Mouse (Mus musculus) hindbrain, embryonic 14.5 days (tissue): ENCODE results near the gene St6gal1. TPM values are rescaled to one million over a fixed set of nuclear protein-coding genes. Genes with fewer than 3 reads are reported as not detected.

Source experiments
- ATAC-seq: fragments of 200-750 bp; cut with Nextera tagmentation; 2 replicates; pipeline ENCODE4 v1.8.0; 2017; ENCODE audit warnings: moderate number of reproducible peaks, mild to moderate bottlenecking, moderate TSS enrichment, moderate library complexity; ENCODE audit not compliant: low FRiP score
- DNase-seq: peaks from one replicate; pipeline ENCODE4 v3.0.0-alpha.2; 2015; ENCODE audit warnings: low spot score
- H3K27ac ChIP-seq: fragments of 300-500 bp; sonication (generic); 2 replicates; pipeline ENCODE4 v1.5.1; 2014; ENCODE audit warnings: mild to moderate bottlenecking, moderate library complexity
- H3K27me3 ChIP-seq: fragments of 300-500 bp; sonication (generic); 2 replicates; pipeline ENCODE4 v1.6.1; 2014; ENCODE audit warnings: mild to moderate bottlenecking, low read length, mixed read lengths; ENCODE audit not compliant: control insufficient read depth, insufficient read depth
- H3K36me3 ChIP-seq: fragments of 300-500 bp; sonication (generic); replicated peaks from 2 replicates; pipeline ENCODE4 v1.6.1; 2014; ENCODE audit not compliant: control insufficient read depth, insufficient read depth
- H3K4me1 ChIP-seq: fragments of 300-500 bp; sonication (generic); replicated peaks from 2 replicates; pipeline ENCODE4 v1.6.1; 2014; ENCODE audit warnings: antibody characterized with exemption, low read length, mixed read lengths; ENCODE audit not compliant: control insufficient read depth, insufficient read depth
- H3K4me2 ChIP-seq: fragments of 300-500 bp; sonication (generic); replicated peaks from 2 replicates; pipeline ENCODE4 v1.6.1; 2014; ENCODE audit warnings: mild to moderate bottlenecking, moderate library complexity
- H3K4me3 ChIP-seq: fragments of 300-500 bp; sonication (generic); replicated peaks from 2 replicates; pipeline ENCODE4 v1.5.1; 2014; ENCODE audit warnings: mild to moderate bottlenecking, low read length
- H3K9ac ChIP-seq: fragments of 300-500 bp; sonication (generic); 2 replicates; pipeline ENCODE4 v1.6.1; 2014
- H3K9me3 ChIP-seq: fragments of 300-500 bp; sonication (generic); 2 replicates; pipeline ENCODE4 v1.6.1; 2016; ENCODE audit warnings: low read length; ENCODE audit not compliant: control insufficient read depth
- WGBS: fragments of 180-500 bp; shearing (Covaris S2); extraction: QIAGEN DNeasy Blood & Tissue Kit; methylation state at CpG from one replicate; pipeline ENCODE4 v1.1.7; 2014; 5-methylcytosine and 5-hydroxymethylcytosine counted together
- polyA plus RNA-seq: library from polyadenylated mRNA; unstranded; fragments of >200 nt; fragmentation: Nextera tagmentation; extraction: Ambion mirVana; gene quantifications from 2 replicates; pipeline ENCODE4 v1.2.1, GENCODE M21; 2014

The St6gal1 gene
- polyA plus RNA-seq, 1 experiment from 2014 or later = 30.6 TPM

- H3K9me3 ChIP-seq = no peaks in the 10 kb centered on the region
- no peak for DNase-seq
- H3K36me3 ChIP-seq = no peaks in the 10 kb centered on the region; the same call in 1 of the 2 replicates
- ATAC-seq = no peak
- H3K4me1 ChIP-seq = peaks cover 30% of the 10 kb centered on the region
- no peak overlapping the region for H3K9ac ChIP-seq
- no peaks in the 10 kb centered on the region for H3K27me3 ChIP-seq
- 71% methylated on average over 6 of the region's 6 CpGs for WGBS
- no peak overlapping the region for H3K4me2 ChIP-seq
- no peak overlapping the region for H3K27ac ChIP-seq
- H3K4me3 ChIP-seq = no peak overlapping the region
These were observed 49.5 kb downstream of the St6gal1 start for GRCm38 (mm10) chr16:23274005-23274404.

- WGBS = 74% methylated on average over 7 of the region's 7 CpGs
- ATAC-seq = no peak
These were observed 50.2 kb downstream of the St6gal1 start for GRCm38 (mm10) chr16:23274606-23275310.

DNA sequence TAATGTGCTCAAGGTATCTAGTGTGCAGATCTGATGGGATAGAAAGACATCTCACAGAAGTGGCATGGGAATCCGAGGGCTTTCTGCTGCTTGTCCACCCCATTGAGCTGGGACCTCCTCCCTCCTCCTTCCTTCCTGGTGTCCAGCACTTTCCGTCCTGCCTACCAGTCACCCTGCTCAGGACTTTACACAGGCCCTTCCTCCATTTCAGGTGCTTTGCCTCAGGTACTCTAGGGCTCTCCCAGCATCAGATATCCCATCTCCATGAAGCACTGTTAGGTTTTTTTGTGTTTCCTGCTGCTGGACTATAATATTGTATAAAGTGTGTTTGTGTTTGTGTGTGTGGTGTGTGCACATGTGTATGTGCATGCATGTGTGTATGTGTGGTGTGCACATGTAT is 51.1 kb downstream of the St6gal1 start:
- ATAC-seq = no peak
- WGBS = 89% methylated on average over 2 of the region's 2 CpGs
- DNase-seq = no peak
- no peak overlapping the region for H3K9ac ChIP-seq
- H3K4me1 ChIP-seq = peaks cover 17% of the 10 kb centered on the region; the same call in 1 of the 2 replicates
- no peak overlapping the region for H3K4me3 ChIP-seq
- no peaks in the 10 kb centered on the region for H3K36me3 ChIP-seq
- H3K27me3 ChIP-seq = no peaks in the 10 kb centered on the region
- no peak overlapping the region for H3K27ac ChIP-seq
- H3K9me3 ChIP-seq = no peaks in the 10 kb centered on the region
- no peak overlapping the region for H3K4me2 ChIP-seq

More at GRCm38 (mm10) chr16:23274606-23275310, 50.2 kb downstream of the St6gal1 start:
- Histone ChIP-seq H3K9ac (no peak overlapping the region), H3K4me3 (no peak overlapping the region), H3K4me1 (peaks cover 24% of the 10 kb centered on the region), H3K27ac (no peak overlapping the region), H3K27me3 (no peaks in the 10 kb centered on the region), H3K9me3 (no peaks in the 10 kb centered on the region), H3K4me2 (no peak overlapping the region), H3K36me3 (no peaks in the 10 kb centered on the region)
- no peak for DNase-seq

DNA sequence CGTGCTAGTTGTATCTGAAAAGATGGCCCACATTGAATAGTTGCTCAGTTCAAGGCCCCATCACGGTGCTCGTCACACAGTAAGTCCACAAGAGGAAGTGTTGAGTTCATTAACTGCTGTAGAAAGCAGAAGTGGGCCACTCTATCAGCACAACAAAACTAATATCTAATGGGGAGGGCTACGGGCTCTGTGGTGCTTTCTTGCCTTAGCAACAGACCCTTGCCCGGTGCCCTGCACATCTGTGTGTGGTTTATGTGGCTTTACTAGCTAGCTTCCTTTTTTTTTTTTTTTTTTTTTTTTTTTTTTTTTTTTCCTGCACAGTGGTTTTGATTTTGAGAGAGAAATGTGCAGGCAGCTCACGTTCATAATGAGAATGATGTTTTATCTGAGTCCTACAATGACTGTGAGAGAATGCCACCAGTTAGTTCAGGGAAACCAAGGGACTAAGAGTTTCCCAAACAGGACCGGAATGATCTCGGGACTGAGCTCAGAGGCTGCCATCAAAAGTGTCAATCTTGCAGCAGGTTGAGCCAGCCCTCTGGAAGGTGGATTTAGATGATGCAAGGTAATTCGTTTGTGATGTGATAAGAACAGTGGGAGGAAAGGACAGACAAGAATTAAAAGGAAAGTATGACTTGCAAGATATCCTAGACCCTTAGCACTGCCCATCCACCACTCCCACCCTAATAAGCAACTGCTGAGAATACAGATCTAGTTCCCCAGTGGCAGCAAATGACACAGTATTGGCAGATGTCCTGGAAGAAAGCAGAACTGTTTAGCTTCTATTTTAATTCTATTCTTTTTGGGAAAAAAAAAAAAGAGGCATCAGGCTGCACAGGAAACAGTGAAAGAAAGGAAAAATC is 55.6 kb downstream of the St6gal1 start:
- H3K4me2 ChIP-seq = no peak overlapping the region
- H3K36me3 ChIP-seq = no peaks in the 10 kb centered on the region
- H3K4me3 ChIP-seq = no peak overlapping the region
- 79% methylated on average over 9 of the region's 9 CpGs for WGBS
- no peak for DNase-seq
- no peaks in the 10 kb centered on the region for H3K27me3 ChIP-seq
- H3K9ac ChIP-seq = no peak overlapping the region
- H3K4me1 ChIP-seq = 0 out of 2 replicates have a peak, but pooled peaks cover 3% of the 10 kb centered on the region
- ATAC-seq = no peak
- no peak overlapping the region for H3K27ac ChIP-seq
- no peaks in the 10 kb centered on the region for H3K9me3 ChIP-seq

DNA sequence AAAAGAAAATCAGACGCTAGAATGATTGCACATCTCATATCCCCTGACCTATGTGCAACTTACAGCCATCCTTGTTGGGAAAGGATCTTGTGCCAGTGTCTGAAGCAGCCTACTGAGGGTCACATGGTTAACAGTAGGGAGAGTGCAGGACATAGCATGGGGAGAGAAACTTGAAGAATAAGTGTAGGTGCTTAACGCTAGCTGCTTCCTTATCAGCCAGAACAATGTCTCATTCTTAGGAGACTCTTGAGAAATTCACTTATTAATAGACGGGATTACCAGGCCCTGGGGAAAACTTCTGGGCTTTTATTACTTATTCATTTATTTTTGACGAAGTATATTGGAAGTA is 56.2 kb downstream of the St6gal1 start:
- Histone ChIP-seq H3K9ac (no peak overlapping the region), H3K36me3 (no peaks in the 10 kb centered on the region), H3K9me3 (no peaks in the 10 kb centered on the region), H3K27me3 (no peaks in the 10 kb centered on the region), H3K4me3 (no peak overlapping the region), H3K4me1 (0 out of 2 replicates have a peak, but pooled peaks cover 3% of the 10 kb centered on the region), H3K4me2 (no peak overlapping the region), H3K27ac (no peak overlapping the region)
- WGBS = 65% methylated on average over 4 of the region's 4 CpGs
- no peak for ATAC-seq
- DNase-seq = no peak

GRCm38 (mm10) chr16:23282241-23282640 is 57.7 kb downstream of the St6gal1 start:
- Histone ChIP-seq H3K27ac (no peak overlapping the region), H3K9ac (no peak overlapping the region), H3K4me3 (no peak overlapping the region), H3K36me3 (no peaks in the 10 kb centered on the region), H3K9me3 (no peaks in the 10 kb centered on the region), H3K4me1 (peaks cover 3% of the 10 kb centered on the region; the same call in 1 of the 2 replicates), H3K4me2 (no peak overlapping the region), H3K27me3 (no peaks in the 10 kb centered on the region)
- DNase-seq = no peak
- ATAC-seq = no peak
- WGBS = 94% methylated on average over 5 of the region's 5 CpGs

DNA sequence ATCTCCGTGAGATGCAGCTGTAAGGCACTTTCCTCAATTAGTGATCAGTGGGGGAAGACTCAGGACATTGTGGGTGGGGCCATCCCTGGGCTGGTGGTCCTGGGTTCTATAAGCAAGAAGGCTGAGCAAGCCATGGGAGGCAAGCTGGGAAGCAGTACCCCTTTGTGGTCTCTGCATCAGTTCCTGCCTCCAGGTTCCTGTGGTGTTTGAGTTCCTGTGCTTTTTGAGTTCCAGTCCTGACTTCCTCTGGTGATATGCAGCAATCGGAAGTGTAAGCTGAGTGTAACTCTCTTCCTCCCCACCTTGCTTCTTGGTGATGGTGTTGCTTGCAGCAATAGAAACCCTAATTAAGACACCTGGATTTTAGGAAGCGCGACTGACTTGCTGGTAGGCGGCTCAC is 58.4 kb downstream of the St6gal1 start:
- WGBS = 89% methylated on average over 5 of the region's 5 CpGs
- ATAC-seq = no peak
- Histone ChIP-seq H3K27me3 (no peaks in the 10 kb centered on the region), H3K9me3 (no peaks in the 10 kb centered on the region), H3K36me3 (no peaks in the 10 kb centered on the region), H3K27ac (no peak overlapping the region), H3K4me1 (peaks cover 3% of the 10 kb centered on the region; the same call in 1 of the 2 replicates), H3K9ac (no peak overlapping the region), H3K4me3 (no peak overlapping the region), H3K4me2 (no peak overlapping the region)
- DNase-seq = no peak

DNA sequence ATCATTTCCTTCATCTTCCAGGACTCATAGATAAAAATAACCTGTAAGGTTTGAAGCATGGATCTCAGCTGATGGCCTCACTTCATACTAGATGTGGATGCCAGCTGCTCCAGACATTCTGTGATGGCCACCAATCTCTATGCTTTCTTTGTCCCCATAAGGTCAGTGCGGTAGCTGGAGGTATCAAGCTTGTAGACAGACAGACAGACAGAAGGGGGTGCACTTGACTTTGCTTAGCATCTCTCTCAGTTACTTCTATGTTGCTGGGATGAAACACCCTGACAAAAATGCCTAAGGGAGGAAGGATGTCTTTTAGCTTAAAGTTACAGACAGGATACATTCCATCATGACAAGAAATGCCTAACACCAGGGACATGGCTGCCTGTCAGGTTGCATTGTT is 59.1 kb downstream of the St6gal1 start:
- ATAC-seq = no peak
- 94% methylated on average over 1 of the region's 1 CpGs for WGBS
- Histone ChIP-seq H3K9ac (no peak overlapping the region), H3K9me3 (no peaks in the 10 kb centered on the region), H3K4me3 (no peak overlapping the region), H3K36me3 (no peaks in the 10 kb centered on the region), H3K27me3 (no peaks in the 10 kb centered on the region), H3K4me1 (peaks cover 3% of the 10 kb centered on the region; the same call in 1 of the 2 replicates), H3K27ac (no peak overlapping the region), H3K4me2 (no peak overlapping the region)
- no peak for DNase-seq
